Mouse (Mus musculus) heart, postnatal 25 days (tissue): ENCODE measurements around the gene Cflar. TPM values are rescaled to one million over a fixed set of nuclear protein-coding genes. Genes with fewer than 3 reads are reported as not detected.
"Not testable (repeated sequence)": the region's sequence is repeated elsewhere in the genome, so short reads cannot be mapped to it uniquely, and the experiment has no call there.

Experiments used
- DNase-seq: peaks from one replicate; pipeline ENCODE4 v3.0.0; 2022; ENCODE audit warnings: low spot score
- intact Hi-C: fragments of 180-260 bp; cut with DNase I; formaldehyde crosslinking; loops from one replicate; pipeline ENCODE4 v1.15.1; 2025
- total RNA-seq, 2 experiments: library from RNA; stranded (reverse); gene quantifications; 2 replicates each; pipeline ENCODE4 v1.2.3; 2021

The Cflar gene
- 10 to 100 TPM; 52.1 to 59.3 TPM for total RNA-seq

GRCm38 (mm10) chr1:58711365-58712016, at the start of gene Cflar:
TSS of gene Cflar (plus strand) at chr1:58711508.
- peak; percentile 66 for DNase-seq
- intact Hi-C loops = loop anchor here (1.0 kb wide), 1 partner anchor 59 kb away; no protein-coding TSS in a partner anchor

- intact Hi-C loops, DNase-seq: not testable (repeated sequence)
Measured at GRCm38 (mm10) chr1:58662671-58663070, 48.6 kb upstream of the Cflar start.

- DNase-seq, intact Hi-C loops: not testable (repeated sequence)
Measured at GRCm38 (mm10) chr1:58663365-58663764, 47.9 kb upstream of the Cflar start.

- intact Hi-C loops = no loop called here
- DNase-seq = no peak
Measured at GRCm38 (mm10) chr1:58668191-58668590, 43.1 kb upstream of the Cflar start.

GRCm38 (mm10) chr1:58669635-58670034, 41.7 kb upstream of the Cflar start:
- DNase-seq, intact Hi-C loops: not testable (repeated sequence)

- intact Hi-C loops = no loop called here
- DNase-seq = no peak
Measured at GRCm38 (mm10) chr1:58672116-58672515, 39.2 kb upstream of the Cflar start.

GRCm38 (mm10) chr1:58675011-58675410, 36.3 kb upstream of the Cflar start:
- intact Hi-C loops = loop anchor here (5.0 kb wide), 1 partner anchor 202 kb away; no protein-coding TSS in a partner anchor
- DNase-seq = no peak

GRCm38 (mm10) chr1:58677575-58677974, 33.7 kb upstream of the Cflar start:
- intact Hi-C loops = loop anchor here (2.0 to 5.0 kb wide), 2 partner anchors 115 to 200 kb away; no protein-coding TSS in a partner anchor
- no peak for DNase-seq

- not testable (repeated sequence) for DNase-seq
- intact Hi-C loops = loop anchor here (5.0 kb wide), 1 partner anchor 199 kb away; no protein-coding TSS in a partner anchor
Measured at GRCm38 (mm10) chr1:58678412-58678811, 32.9 kb upstream of the Cflar start.

GRCm38 (mm10) chr1:58689426-58689825, 21.9 kb upstream of the Cflar start:
- DNase-seq = no peak
- intact Hi-C loops = no loop called here

- intact Hi-C loops = no loop called here
Measured at GRCm38 (mm10) chr1:58690006-58690744, 21.1 kb upstream of the Cflar start.

GRCm38 (mm10) chr1:58690834-58691488, 20.3 kb upstream of the Cflar start:
- DNase-seq, intact Hi-C loops: not testable (repeated sequence)

More at GRCm38 (mm10) chr1:58690006-58690744, 21.1 kb upstream of the Cflar start:
- no peak for DNase-seq

- DNase-seq, intact Hi-C loops: not testable (repeated sequence)
Measured at GRCm38 (mm10) chr1:58691718-58692117, 19.6 kb upstream of the Cflar start.

GRCm38 (mm10) chr1:58693696-58694095, 17.6 kb upstream of the Cflar start:
- intact Hi-C loops = no loop called here
- DNase-seq = no peak

- intact Hi-C loops = loop anchor here (2.0 kb wide), 1 partner anchor 201 kb away; no protein-coding TSS in a partner anchor
- DNase-seq = not testable (repeated sequence)
Measured at GRCm38 (mm10) chr1:58695810-58696209, 15.5 kb upstream of the Cflar start, which contains the start of gene Als2cr12. TSS of gene Als2cr12 (minus strand) at chr1:58695989.

GRCm38 (mm10) chr1:58697607-58698006, 13.7 kb upstream of the Cflar start:
- not testable (repeated sequence) for DNase-seq
- intact Hi-C loops = loop anchor here (2.0 kb wide), 1 partner anchor 199 kb away; no protein-coding TSS in a partner anchor

- no peak for DNase-seq
- intact Hi-C loops = no loop called here
Measured at GRCm38 (mm10) chr1:58698781-58699180, 12.5 kb upstream of the Cflar start.

- intact Hi-C loops = no loop called here
- DNase-seq = no peak
Measured at GRCm38 (mm10) chr1:58699988-58700387, 11.3 kb upstream of the Cflar start.

GRCm38 (mm10) chr1:58700580-58701162, 10.6 kb upstream of the Cflar start:
- intact Hi-C loops = not testable (repeated sequence)

GRCm38 (mm10) chr1:58710043-58710442, 1.3 kb upstream of the Cflar start:
- DNase-seq, intact Hi-C loops: not testable (repeated sequence)

More at GRCm38 (mm10) chr1:58700580-58701162, 10.6 kb upstream of the Cflar start:
- DNase-seq = not testable (repeated sequence)
